Mouse (Mus musculus) layer of hippocampus, adult 18-20 months (tissue): Measurements from ENCODE around the gene Alg2. TPM values are rescaled to one million over a fixed set of nuclear protein-coding genes. Genes with fewer than 3 reads are reported as not detected.

Experiments used
- DNase-seq, 2 experiments: peaks; one replicate each; pipeline ENCODE4 v3.0.0; 2022; ENCODE audit warnings: low spot score in 2 of 2
- long read RNA-seq: library from polyadenylated mRNA; stranded (forward); transcript quantifications from one replicate; pipeline ENCODE4 v2.0.0, GENCODE M21; 2021
- total RNA-seq, 2 experiments: library from RNA; stranded (reverse); gene quantifications; 2 replicates each; pipeline ENCODE4 v1.2.3; 2021

Gene Alg2
- total RNA-seq, result 100 to 1,000 TPM; 138 to 142 TPM
- long read RNA-seq, transcript Alg2-201 (2 exons, 3,021 nt), result major isoform, 170 of 179 reads
- long read RNA-seq, partial matches to known transcripts, result 0 of 179 reads
- long read RNA-seq, other reads (novel, unspliced or antisense), result 5 of 179 reads

DNA sequence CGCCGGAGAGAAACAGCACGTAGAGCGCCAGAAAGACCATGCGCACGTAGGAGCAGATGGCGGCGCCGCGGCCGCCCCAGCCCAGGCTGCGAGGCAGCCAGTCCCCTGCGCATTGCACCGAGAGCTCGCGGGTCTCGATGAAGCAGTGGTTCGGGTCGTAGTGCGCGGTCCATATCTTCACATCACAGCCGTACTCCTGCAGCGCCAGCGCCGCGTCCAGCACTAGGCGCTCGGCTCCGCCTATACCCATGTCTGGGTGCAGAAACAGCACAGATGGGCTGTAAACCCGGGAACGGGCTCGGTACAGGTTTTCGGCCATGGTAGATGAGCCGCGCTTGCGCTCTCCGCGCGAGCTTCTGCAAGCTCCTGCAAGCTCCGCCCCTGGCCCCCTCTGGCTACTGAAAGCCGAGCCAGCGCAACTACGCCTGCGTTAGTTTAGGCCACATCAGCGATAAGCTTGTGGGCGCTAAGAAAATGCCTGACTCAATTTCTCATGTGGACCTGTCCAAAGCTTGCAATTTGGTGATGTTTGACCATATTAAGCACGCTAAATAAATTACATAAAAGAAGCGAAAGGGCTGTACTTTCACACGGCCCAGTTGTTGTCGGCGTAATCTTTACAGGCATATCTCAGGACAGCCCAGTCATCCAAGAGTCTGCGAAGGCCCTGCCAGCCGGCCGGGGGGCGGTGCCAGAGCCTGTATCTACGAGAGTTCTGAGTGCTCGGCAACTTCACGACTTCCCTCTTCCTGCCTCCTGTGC is at the start of gene Alg2, which contains the start of gene Sec61b:
Alg2 (minus strand) TSS at position 366 of the 762 bp plus-strand sequence.
Sec61b (plus strand) TSS at position 691 of the 762 bp plus-strand sequence.
- peak; percentile 95 to 99 for DNase-seq

DNA sequence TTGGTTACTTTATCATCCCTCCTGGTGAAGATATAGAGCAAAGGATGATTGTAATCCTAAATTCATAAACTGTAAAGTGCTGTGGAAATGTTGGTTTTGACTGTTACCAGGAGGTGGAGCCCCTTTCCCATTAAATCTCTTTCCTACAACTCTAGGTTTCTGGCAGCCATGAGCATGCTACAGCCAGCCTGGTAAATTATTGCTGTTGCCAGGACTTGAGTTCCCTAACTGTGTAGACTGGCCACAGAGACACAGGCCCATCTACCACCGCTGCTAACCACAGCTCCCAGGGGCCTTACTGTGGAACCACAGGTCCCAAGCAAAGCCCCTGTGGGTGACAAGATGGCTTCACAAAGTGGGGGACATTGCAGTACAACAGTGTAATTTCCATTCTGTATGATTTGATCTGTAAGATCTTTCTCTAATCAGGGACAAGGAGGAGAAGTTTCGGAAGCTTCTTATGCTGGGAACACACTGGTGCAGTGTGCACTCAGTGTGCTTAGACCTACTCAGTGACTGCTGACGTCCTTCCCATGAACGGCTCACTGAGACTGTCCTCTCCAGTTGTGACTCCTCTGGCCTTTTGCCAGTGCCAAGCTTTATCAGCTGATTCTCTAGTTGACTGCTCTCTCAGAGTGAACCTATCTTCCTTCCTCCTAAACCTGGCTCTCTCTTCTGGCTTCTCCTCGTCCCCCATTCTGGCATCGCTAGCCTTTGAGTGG is 47.9 kb upstream of the Alg2 start:
- DNase-seq, result peak; percentile 30 to 73

DNA sequence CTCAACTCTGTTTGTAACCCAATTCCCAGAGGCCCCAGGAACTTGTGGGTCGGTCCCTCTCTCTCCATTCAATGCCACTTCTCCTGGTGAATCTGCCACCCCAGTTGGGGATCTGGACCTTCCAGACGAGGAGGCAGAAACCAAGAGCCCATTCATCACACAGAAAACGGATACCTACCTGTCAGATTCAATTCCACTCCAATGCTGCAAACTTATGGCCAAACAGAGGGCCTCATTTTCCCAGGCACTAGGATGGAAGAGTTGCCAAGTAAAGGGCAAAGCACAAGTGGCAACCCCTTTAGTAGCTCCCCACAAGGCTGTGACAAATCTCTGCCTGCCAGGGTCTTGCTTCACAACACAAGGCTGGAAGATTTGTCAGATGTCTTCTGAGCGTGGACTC is 45.9 kb upstream of the Alg2 start:
- no peak for DNase-seq

DNA sequence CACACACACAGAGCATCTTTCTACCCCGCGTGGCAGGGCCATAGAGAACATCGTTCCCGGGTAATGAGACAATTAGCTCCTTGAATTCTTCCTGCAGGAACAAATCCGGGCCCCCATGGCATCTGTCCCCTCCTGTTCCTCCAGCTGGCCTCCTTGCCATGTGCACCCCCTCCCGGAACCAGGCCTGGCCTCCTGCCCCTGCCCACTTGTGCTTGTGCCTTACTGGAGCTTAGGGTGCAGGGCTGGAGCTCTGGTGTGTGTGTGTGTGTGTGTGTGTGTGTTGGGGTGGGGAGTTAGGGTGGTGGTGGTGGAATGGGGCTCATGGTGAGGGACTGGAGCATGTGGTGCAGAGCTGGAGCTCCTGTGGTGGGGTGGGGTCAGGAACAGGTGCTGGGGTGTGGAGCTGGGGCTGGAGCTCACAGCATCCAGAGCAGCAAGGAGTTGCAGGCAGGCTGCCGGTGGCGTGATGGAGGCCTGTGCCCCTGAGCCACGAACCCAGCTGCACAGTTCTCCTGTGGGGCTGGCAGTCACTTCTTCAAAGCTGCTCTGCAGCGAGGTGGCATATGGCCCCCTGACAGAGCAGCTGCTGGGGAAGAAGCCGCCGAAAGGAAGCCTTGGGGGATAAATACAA is 44.5 kb upstream of the Alg2 start:
- peak; percentile 60 to 75 for DNase-seq

DNA sequence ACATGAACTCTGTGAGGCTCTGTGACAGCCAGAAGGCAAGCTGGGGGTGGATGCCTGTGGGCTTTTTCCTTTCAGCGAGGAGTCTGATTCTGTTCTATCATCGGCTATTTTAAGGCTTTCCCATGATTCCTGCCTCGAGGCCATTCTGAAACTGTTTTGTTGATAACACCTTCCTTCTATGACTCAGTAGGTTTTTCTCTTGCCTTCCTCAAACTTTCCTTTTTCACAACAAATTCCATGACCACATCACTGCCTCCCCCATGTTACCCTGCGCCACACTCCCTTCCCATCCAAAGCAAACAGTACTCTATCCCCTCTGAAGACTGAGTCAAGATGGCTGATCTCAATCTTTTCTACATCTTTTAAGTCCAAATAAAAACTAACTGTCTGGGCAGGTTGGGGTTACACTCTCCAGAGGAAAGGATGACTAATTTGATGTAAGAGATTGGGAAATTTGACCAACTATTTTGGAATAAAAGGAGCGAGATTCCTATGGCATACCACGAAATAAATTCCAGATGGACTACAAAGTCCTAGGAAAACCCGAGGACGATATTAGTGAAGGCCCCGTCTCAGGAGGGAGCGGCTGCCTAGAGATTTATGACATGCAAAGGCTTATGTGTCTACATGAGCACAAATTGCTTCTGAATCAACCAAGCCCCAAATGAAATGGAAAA is 30.8 kb upstream of the Alg2 start:
- peak in 1 of 2 experiments; percentile 58 for DNase-seq

DNA sequence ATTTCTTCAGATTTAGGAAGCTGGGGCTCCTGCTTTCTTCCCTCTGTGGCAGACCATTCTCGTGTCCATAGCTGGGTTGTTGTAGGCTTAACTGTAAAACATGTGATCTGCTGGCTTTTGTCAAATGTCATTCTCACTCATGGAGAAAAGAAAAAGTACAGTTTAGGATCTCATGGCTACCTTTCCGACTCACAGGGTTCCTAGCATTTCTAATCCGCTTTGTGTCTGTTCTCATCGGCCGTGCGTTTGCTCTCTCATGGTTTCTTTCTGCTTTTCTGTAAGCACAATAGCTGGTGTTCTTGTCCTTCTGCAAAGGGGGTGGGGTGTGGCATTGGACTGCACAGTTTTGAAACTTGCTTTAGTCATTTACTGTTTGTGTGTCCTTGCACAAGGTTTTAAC is 28.9 kb upstream of the Alg2 start:
- peak in 1 of 2 experiments; percentile 3 for DNase-seq

DNA sequence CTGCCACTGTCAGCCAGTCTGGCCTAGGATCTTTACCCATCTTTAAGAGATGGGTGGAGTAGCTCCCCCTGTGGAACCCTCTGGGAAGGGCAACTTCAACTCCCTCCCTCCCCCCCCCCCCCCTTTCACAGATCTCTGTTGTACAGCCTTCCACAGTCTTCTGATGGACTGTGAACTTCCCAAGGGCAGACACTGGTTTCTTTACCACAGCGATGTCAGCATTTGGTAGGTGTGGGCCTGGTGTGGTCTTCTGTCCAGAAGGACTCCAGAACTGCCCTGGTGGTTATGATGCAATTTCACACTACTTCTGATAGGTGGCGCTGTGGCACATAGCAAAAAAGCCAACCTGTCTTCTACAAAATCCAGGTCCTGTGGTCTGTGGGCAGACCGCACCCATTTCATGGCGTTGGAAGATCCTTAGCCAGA is 28.4 kb upstream of the Alg2 start:
- DNase-seq, result peak in 1 of 2 experiments; percentile 57

GRCm38 (mm10) chr4:47499121-47499545 is 25.0 kb upstream of the Alg2 start:
- no peak for DNase-seq

GRCm38 (mm10) chr4:47497811-47498385 is 23.8 kb upstream of the Alg2 start:
- no peak for DNase-seq

GRCm38 (mm10) chr4:47494686-47495085 is 20.6 kb upstream of the Alg2 start:
- no peak for DNase-seq

DNA sequence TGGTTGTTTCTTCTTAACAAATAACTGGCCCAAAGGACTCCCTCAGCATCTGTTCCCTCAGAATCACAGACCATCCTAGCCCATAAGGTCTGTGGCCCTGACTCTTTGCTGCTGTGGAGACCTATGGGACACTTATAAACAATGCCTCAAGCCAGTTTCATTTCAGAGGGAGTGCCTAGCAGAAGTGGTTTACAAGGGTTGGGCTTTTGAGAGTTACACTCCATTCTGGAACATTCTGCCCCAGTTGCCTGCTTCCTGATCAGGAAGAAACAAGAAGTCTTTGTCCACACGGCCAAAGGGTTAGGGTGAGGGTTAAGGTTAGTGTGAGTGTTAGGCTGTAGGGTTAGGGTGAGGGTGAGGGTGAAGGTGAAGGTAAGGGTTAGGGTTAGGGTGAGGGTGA is 20.0 kb upstream of the Alg2 start:
- DNase-seq, result no peak

GRCm38 (mm10) chr4:47493456-47493855 is 19.3 kb upstream of the Alg2 start:
- DNase-seq, result no peak

- DNase-seq, result no peak
Observed at GRCm38 (mm10) chr4:47492311-47493086, 18.4 kb upstream of the Alg2 start.

DNA sequence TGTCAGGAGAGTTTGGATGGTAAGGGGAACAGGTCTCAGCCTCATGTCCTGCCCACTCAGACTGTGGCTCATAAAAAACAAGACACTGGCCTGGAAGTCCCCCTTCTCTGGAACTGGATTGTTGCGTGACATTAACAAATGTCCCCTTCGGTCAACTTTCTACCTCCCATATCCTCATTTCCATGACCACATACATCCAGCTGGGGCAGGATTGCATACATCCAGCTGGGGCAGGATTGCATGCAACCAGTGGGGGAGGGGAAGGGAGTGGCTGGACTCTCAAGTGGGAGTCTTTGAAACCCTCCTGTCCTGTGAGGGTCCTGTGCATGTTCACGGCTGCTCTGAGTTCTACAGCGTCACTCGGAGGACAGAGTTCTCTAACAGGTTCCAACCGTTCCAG is 17.1 kb upstream of the Alg2 start:
- no peak for DNase-seq

GRCm38 (mm10) chr4:47480576-47480975 is 6.4 kb upstream of the Alg2 start:
- DNase-seq, result no peak

DNA sequence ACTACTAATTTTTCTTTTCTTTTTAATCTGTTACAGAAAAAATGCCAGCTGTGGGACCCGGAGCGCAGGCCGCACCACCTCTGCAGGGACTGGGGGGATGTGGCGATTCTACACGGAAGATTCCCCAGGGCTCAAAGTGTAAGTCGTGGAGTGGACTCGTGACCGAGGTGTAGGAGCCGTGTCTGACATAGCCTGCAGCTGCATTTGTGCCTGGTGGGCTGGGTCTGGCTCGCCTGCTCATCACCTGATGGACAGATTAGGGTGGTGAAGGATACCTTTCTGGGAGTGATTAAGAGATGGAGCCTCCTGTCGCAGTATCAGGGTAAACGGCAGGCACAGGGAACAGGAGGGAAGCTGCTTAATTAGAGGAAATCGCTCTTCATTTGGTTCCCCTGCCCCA is 6.0 kb upstream of the Alg2 start:
- no peak for DNase-seq

- no peak for DNase-seq
Observed at GRCm38 (mm10) chr4:47477539-47477938, 3.4 kb upstream of the Alg2 start.

GRCm38 (mm10) chr4:47474730-47475643 is 854 bp upstream of the Alg2 start:
- no peak for DNase-seq

GRCm38 (mm10) chr4:47473586-47473967 is 556 bp downstream of the Alg2 start:
- DNase-seq, result peak in 1 of 2 experiments; percentile 7
